Mouse (Mus musculus) layer of hippocampus, adult 18-20 months (tissue): ENCODE data around the gene Sbf2. TPM values are rescaled to one million over a fixed set of nuclear protein-coding genes. Genes with fewer than 3 reads are reported as not detected.

Source experiments
- total RNA-seq, 2 experiments: library from RNA; stranded (reverse); gene quantifications; 2 replicates each; pipeline ENCODE4 v1.2.3; 2021

Sbf2 gene
- total RNA-seq, 2 experiments from 2014 or later = 67.6 to 69.0 TPM

Other genes with a start within 250 kb of the Sbf2 start
- 1 to 10 TPM; 1.5 to 1.6 TPM for gene Adm, start 12.7 kb upstream of the Sbf2 start, total RNA-seq
- gene Ampd3, start 153.3 kb upstream of the Sbf2 start, total RNA-seq = 10 to 100 TPM; 23.8 to 24.5 TPM
- 10 to 100 TPM; 79.8 to 82.2 TPM for gene Rnf141, start 229.5 kb upstream of the Sbf2 start, total RNA-seq
- gene Lyve1, start 248.3 kb upstream of the Sbf2 start, total RNA-seq = 1 to 10 TPM; 1.3 to 1.9 TPM